Mouse (Mus musculus) left cerebral cortex, postnatal 10 days (tissue): Measurements from ENCODE around the gene Prm1. TPM values are rescaled to one million over a fixed set of nuclear protein-coding genes. Genes with fewer than 3 reads are reported as not detected.

Experiments
- DNase-seq, 2 experiments: peaks; one replicate each; pipeline ENCODE4 v3.0.0; 2021 to 2022; ENCODE audit warnings: low spot score in 2 of 2, mixed read lengths in 1 of 2; ENCODE audit errors: extremely low spot score in 1 of 2
- intact Hi-C: fragments of 180-260 bp; cut with DNase I; formaldehyde crosslinking; loops from one replicate; pipeline ENCODE4 v1.15.1; 2025
- total RNA-seq, 2 experiments: library from RNA; stranded (reverse); gene quantifications; 2 replicates each; pipeline ENCODE4 v1.2.3; 2021

The Prm1 gene
- total RNA-seq, 2 experiments from 2014 or later, result not detected

GRCm38 (mm10) chr16:10767158-10767557 lies 38.5 kb downstream of the Prm1 start:
- peak; percentile 44 to 76 for DNase-seq
- intact Hi-C loops, result no loop called here

- intact Hi-C loops, result no loop called here
- no peak for DNase-seq
Measured at GRCm38 (mm10) chr16:10764323-10764722, 41.3 kb downstream of the Prm1 start.

- no peak for DNase-seq
Measured at GRCm38 (mm10) chr16:10763540-10764264, 41.9 kb downstream of the Prm1 start.

GRCm38 (mm10) chr16:10762569-10763180 lies 43.0 kb downstream of the Prm1 start:
- no peak for DNase-seq
- intact Hi-C loops, result no loop called here

More at GRCm38 (mm10) chr16:10763540-10764264, 41.9 kb downstream of the Prm1 start:
- intact Hi-C loops, result no loop called here

- intact Hi-C loops, result no loop called here
- no peak for DNase-seq
Measured at GRCm38 (mm10) chr16:10761182-10761581, 44.5 kb downstream of the Prm1 start.

GRCm38 (mm10) chr16:10756168-10756567 lies 49.5 kb downstream of the Prm1 start:
- no peak for DNase-seq
- intact Hi-C loops, result no loop called here

- no peak for DNase-seq
- intact Hi-C loops, result no loop called here
Measured at GRCm38 (mm10) chr16:10754521-10755296, 50.9 kb downstream of the Prm1 start.

GRCm38 (mm10) chr16:10749824-10750223 lies 55.8 kb downstream of the Prm1 start:
- intact Hi-C loops, result no loop called here

GRCm38 (mm10) chr16:10749226-10749625 lies 56.4 kb downstream of the Prm1 start:
- no peak for DNase-seq
- intact Hi-C loops, result no loop called here

More at GRCm38 (mm10) chr16:10749824-10750223, 55.8 kb downstream of the Prm1 start:
- peak in 1 of 2 experiments; percentile 69 for DNase-seq

Other genes starting within 250 kb of the Prm1 start
- gene Socs1, start 20.3 kb downstream of the Prm1 start, total RNA-seq, result 1 to 10 TPM; 1.3 to 1.5 TPM
- not detected for gene Tnp2, start 17.2 kb downstream of the Prm1 start, total RNA-seq
- gene Prm3, start 14.9 kb downstream of the Prm1 start, total RNA-seq, result not detected
- gene Prm2, start 9.7 kb downstream of the Prm1 start, total RNA-seq, result not detected
- not detected for gene Gm11172, start 7.1 kb upstream of the Prm1 start, total RNA-seq
- under 1 TPM; 0.19 to 0.51 TPM for gene Rmi2, start 29.2 kb upstream of the Prm1 start, total RNA-seq